Mouse (Mus musculus): ENCODE data around the gene Rhox6.
"Not testable (repeated sequence)": the region's sequence is repeated elsewhere in the genome, so short reads cannot be mapped to it uniquely, and the experiment has no call there.

Gene Rhox6

DNA sequence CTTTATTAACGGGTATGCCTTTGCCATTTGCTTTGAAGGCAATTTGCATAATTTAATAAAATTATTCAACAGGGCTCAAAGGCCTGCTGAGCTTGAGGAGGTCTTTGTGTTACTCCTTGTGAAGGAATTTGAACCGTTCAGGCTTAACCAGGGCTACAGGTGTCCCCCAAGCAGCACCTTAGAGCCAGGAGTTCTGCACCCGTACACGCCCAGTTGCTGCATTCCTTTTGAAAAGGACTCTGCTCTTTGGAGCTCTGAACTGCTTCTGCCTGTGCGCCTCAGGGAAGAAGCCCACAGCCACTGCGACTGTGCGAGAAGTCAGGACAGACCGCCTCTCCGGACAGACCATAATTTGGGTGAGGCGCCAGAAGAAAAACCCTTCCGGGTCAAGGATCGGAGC lies at the start of gene Rhox6:
Gene Rhox6, plus strand, starts transcription at position 301 of the 400 bp plus-strand sequence.
- DNase-seq (ENCODE audit: low spot score), result not testable (repeated sequence)

DNA sequence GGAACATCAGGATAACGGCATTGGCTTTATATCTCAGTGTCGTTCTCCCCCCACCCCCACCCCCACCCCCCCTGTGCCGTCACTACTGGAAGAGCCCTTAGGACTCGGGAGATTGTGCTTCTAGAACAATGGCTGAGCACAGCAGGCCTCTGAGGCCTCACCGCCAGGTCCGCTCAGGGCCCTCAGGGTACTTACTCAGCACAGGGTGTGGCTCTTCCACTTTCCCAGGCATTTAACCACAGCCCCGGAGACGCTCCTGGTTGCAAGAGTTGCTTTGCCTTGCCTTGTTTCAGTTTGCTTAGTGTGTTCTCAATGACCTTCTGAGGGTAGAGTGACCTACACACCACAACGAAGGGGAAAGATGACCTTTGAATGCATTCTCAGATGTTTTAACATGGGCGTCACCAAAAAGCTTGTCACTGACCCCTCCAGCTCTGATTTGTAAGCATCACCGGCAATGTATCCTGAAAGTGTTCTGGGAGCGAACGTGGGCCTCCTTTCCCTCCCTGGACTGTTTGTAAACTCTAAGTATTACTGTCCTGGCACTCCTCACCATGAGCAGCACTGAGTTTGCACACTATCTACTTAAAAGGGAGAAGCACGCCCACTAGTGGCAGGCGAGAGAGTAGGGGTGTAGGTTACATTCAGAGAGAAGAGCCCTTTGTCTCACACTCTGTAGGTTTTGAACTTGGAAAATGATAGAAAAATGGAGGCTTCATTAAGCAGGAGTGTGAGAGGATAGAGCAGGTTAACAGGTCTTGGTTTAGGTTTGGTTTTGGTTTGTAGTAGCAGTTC lies 19.2 kb upstream of the Rhox6 start:
- no peak for DNase-seq (ENCODE audit: low spot score)

DNA sequence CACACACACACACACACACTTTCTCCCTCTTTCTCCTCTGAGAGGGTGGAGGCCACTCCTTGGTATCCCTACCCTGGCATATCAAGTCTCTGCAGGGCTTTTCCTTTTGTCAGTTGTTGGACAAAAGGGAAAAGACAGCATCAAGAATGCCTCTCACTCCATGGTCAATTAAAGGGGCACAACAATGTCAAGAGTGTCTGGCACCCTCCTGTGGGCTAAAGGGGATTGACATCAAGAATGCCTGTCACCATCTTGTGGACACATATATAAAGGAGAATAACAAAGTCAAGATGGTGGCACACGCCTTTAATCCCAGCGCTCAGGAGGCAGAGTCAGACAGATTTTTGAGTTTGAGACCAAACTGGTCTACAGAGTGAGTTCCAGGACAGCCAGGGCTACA lies 17.3 kb upstream of the Rhox6 start:
- DNase-seq (ENCODE audit: low spot score), result no peak

DNA sequence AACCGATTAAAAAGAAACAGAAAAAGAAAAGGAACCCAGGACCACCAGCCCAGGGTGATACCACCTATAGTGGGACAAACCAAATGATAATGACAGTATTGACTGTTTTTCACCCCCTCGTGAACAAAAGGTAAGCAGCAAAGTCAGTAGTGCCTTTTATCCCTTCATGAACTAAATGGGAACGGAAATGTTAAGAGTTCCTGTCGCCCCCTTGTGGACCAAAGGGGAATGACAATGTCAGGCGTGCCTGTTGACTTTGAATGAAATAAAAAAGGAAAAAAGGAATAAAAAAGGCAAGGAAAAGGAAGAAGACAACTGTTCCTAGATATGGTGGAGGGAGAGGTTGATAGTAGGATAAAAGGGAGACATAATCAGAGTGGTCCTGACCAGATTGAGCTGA lies 15.5 kb upstream of the Rhox6 start:
- DNase-seq (ENCODE audit: low spot score), result no peak

DNA sequence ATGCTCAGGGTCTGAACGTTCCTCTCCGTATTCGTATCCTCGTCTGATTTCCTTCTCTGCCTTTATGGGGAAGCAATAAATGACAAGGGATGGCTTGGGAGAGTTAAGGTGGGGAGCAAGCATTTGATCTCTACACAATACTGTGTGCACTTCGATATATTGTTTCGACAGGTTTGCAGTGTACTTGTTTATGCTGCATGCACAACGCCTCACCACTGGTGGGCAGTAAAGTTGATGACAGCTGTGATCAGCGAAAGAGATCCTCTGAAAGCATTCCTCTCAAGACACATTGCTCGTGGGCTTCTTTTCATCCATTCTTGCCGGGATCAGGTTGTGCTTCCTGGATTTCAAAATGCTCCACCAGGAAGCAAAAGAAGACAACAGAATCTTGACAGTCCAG lies 11.0 kb upstream of the Rhox6 start:
- DNase-seq (ENCODE audit: low spot score), result no peak

DNA sequence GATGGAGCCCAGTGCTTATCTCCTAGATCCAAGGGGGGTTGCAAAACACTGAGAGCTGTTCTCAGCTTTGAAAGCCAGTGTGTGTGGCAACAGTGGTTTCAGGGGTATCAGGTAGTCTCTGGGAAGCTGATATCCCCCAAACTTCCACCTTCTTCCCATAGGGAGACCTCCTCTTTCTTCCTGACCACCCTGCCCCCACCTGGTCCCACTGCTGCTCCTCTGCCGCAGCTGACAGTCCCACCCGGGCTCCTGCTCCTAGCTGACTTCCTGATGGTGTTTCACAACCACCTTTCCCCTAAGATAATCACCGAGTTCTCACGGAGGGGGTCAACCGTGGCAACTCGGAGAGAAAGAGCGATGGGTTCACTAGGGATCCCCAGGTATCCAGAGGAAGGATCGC lies 4.7 kb downstream of the Rhox6 start, which contains the start of gene Rhox7a:
Gene Rhox7a, plus strand, starts transcription at position 301 of the 400 bp plus-strand sequence.
- not testable (repeated sequence) for DNase-seq (ENCODE audit: low spot score)

DNA sequence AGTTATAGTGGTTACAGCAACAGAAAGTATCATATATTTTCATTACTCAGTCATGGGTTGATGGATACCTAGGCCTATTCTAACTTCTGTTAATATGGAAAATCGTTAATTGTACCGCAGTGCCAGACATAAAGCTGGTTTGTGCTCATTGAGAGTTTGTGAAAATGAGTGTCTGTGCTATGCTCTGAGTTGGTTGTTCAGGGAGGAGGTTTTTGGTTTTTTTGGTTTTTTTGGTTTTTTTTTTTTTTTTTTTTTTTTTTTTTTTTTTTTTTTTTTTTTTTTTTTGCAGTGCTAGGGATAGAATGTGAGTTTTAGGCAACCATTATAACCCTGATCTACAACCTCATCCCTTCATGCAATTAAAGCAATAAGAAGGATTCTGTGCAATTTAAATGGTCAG lies 44.9 kb downstream of the Rhox6 start:
- DNase-seq (ENCODE audit: low spot score), result no peak

DNA sequence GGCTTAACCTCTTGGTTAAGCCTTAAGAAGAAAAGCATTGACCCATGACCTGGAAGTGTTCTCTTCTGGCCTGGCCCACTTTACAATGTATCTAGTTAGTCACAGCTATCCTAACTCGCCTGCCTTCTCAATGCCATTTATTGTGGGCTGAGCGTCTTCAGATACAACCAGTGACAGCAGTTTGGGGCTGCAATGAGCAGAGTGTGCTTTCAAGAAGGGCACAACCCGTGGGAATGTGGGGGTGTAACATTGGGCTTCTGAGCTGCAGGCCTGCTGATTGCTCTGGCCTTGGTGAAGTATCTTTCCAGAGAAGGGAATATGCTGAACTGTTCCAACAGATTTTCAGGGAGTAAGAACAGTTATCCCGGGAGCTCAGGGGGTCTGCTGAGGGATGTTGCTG lies 52.1 kb downstream of the Rhox6 start, which contains the start of gene Rhox8:
Gene Rhox8, minus strand, starts transcription at position 101 of the 400 bp plus-strand sequence.
- DNase-seq (ENCODE audit: low spot score), result no peak
